Mouse (Mus musculus): Measurements from ENCODE around the gene Rln1.

The Rln1 gene

DNA sequence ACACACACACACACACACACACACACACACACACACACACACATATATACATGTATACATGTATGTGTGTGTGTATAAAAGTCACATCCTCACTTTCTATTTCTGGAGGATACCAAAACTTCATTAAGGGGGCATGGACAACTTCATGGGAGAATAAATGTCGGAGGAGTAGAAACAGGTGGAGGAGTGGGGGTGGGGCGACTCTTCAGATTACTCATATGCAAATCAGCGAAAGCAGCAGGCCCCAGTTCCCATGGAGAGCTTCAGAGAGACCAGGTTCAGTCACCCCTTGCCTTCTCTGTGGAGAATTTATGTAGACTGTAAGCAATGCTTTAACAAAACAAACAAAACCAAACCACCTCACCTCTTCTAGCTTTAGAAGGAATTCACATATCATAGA, 30.6 kb upstream of the Rln1 start:
- ChIA-PET POLR2A (interaction anchor here in 3 of 4 experiments (0.6 to 1.9 kb wide), 6 partner anchors 9 to 299 kb away, joined by 3 to 7 read pairs (median 3); partner anchors contain the start of genes Rcl1 (in 1 of the 3) and Rln1 (in 1 of the 3)), CTCF (interaction anchor here in 3 of 4 experiments (0.7 to 1.3 kb wide), 3 partner anchors 10 to 13 kb away, joined by 3 to 6 read pairs (median 4); no protein-coding TSS in a partner anchor)

DNA sequence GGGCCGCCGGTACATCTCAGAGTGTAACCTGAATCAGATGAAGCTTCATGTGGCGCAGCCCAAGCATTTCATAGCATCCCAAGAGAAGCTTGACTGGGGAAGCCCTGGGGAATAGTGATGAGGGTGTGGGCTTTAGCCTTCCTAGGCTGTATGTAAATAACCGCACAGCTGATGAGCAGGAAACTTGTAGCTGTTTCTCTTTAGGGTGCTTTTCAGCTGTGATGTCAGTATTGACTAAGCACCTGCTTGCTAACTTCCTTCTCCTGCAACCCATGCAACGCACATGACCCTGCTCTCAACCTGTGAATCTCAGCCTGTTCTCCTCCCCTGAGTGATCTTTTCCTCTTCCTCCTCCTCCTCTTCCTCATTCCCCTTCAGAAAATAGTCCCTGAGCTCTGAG, 29.6 kb upstream of the Rln1 start:
- POLR2A ChIA-PET: interaction anchor here in 2 of 4 experiments (1.8 to 1.9 kb wide), 2 partner anchors 8 to 9 kb away, joined by 3 to 7 read pairs; no protein-coding TSS in a partner anchor
- CTCF ChIA-PET: interaction anchor here (0.6 to 1.2 kb wide), 4 partner anchors 9 to 137 kb away, joined by 3 to 4 read pairs (median 3); no protein-coding TSS in a partner anchor

DNA sequence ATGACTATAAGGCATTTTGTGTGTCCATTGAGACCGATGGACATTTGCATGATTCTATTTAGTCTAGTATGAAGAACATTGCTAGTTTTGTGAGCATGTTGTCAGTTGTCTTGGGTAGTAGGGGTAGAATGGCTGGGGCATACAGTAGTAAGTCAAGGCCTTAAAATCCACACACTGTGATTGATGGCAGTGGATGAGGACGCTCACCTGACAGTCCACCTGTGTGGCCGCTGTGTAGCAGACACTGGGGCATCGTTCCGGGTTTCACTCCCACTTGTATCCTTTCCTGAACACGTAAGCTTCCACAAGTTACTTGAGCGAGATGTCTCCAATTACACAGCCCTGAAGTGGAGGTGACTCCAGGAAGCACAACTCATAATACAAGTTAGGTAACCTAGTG, 29.1 kb upstream of the Rln1 start:
- CTCF ChIA-PET: interaction anchor here in 3 of 4 experiments (0.6 to 1.2 kb wide), 4 partner anchors 8 to 138 kb away, joined by 3 to 4 read pairs (median 3); no protein-coding TSS in a partner anchor
- POLR2A ChIA-PET: interaction anchor here in 2 of 4 experiments (0.6 to 1.4 kb wide), 2 partner anchors 13 to 302 kb away, joined by 3 to 8 read pairs; no protein-coding TSS in a partner anchor

DNA sequence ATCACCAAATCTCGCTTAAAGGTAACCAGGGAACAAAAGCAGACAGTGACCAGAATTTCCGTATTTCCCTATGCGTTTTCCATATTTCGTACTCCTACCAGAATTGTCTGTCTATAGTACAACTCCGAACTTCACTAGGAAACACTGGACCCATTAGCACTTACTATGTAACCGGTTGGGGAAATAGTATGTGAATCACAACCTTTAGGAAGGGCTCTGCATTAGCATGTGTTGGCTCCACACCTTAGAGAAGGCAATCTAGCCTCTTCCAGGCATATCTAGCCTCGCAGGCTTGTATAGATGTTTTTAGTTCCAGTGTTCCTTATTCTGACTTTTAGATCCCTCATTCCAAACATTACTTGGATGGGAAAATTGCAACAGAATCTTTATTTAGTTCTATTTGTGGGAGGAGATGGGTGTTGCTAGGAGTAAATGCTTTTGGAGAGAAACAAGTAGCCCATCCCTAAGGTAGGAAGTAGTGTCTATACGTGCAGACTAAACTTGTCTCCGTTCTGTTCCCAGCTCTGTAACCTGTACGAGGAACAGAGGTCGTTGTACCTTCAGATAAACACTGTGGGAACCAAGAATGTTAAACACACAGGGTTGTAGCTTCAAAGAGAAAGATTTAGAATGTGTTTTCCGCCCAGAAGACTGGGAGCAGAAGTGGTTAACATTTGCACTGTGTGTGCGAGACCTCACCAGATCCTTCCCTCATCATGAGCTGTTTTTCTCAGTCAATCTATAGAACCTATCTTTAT, 27.9 kb upstream of the Rln1 start:
- POLR2A ChIA-PET: interaction anchor here (0.7 to 1.4 kb wide), 16 partner anchors 9 to 373 kb away, joined by 3 to 16 read pairs (median 4); partner anchors contain the start of genes Cdc37l1 (in 1 of the 4), Ermp1 (in 1 of the 4) and Rln1 (in 1 of the 4)
- CTCF ChIA-PET: interaction anchor here in 2 of 4 experiments (0.5 to 1.1 kb wide), 7 partner anchors 139 to 460 kb away, joined by 3 to 10 read pairs (median 4); partner anchors contain the start of gene Ermp1 (in 1 of the 2)

DNA sequence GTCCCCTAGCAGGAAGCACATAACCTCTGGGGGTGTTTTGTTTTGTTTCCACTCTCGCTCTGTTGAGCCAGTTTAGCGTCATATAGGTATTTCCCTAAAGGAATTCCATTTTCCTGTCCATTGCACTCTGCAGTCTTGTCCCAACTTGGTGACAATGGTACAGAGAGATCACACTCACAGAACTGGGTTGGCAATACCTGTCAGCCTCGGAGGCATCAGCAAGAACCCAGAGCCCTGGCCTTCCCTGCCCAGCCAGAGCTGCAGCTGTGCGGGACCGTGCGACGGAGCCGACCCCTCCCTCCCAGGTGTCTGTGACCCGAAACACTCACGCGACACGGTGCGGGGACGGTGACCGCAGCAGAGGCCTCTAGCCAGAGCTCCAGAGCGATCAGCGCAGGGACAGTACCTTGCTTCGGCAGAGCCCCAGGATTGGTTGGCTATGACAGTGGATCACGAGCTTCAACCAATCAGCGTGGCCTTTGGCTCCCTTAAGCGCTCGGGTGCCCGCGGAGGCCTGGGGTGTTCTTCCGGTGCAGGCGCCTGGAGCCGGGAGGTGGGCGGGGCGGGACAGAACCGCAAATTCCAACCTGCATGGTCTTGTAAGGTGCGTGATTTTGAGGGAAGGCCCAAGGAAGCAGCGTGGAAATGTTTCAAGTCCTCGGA, 27.1 kb upstream of the Rln1 start:
- POLR2A ChIA-PET: interaction anchor here in 3 of 4 experiments (0.9 to 1.1 kb wide), 14 partner anchors 10 to 372 kb away, joined by 3 to 16 read pairs (median 4); partner anchors contain the start of genes Cdc37l1 (in 1 of the 3), Ermp1 (in 1 of the 3) and Rln1 (in 1 of the 3)
- CTCF ChIA-PET: interaction anchor here in 2 of 4 experiments (0.5 to 1.1 kb wide), 6 partner anchors 140 to 461 kb away, joined by 3 to 10 read pairs (median 4); partner anchors contain the start of gene Ermp1 (in 1 of the 2)

DNA sequence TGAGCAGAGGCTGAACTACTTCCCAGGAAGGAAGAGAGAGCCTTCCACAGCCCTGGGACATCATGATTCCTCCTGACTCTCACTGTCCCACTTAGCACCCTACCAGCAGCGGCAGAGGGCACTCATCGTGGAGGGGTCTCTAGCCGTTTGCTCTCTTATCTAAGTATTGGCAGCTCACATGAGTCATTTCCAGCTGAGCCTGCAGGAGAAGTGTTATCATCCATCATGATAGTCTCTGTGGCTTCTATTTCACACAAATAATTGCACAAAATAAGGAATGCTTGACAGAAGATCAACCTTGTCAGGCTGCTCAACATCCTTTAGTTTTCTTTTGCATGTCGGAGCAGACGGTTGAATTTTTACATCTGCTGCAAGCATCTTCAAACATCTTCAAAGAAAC, 25.8 kb upstream of the Rln1 start:
- CTCF ChIA-PET: no interaction called here

DNA sequence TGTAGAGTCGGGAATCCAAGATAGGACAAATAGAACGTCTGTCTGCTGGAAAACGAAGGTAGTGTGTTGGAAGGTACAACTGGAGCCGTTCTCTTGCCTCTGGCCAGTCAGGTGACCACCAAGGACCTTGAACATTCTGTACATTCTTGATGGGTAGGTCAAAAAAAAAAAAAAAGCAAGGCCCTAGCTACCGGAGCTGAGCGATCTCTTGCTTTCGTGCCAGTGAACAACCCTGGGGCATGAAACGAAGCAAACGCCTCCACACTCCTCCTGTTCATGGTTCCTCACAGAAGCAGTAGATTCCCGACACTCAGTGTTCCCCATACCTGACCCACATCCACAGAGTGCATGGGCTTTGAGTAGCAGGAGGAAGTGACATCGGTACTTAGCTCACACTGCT, 21.8 kb upstream of the Rln1 start:
- ChIA-PET POLR2A (interaction anchor here in 3 of 4 experiments (0.6 to 2.0 kb wide), 13 partner anchors 8 to 367 kb away, joined by 3 to 16 read pairs (median 4); partner anchors contain the start of genes Ak3 (in 1 of the 3), Cd274 (in 1 of the 3) and Plgrkt (in 1 of the 3)), CTCF (interaction anchor here (0.6 to 3.0 kb wide), 63 partner anchors 8 to 1926 kb away, joined by 3 to 65 read pairs (median 4); partner anchors contain the start of genes Cd274 (in 2 of the 4), Plgrkt (in 2 of the 4), Rln1 (in 2 of the 4) and Ak3 (in 1 of the 4))

More for the DNA sequence above, 25.8 kb upstream of the Rln1 start:
- POLR2A ChIA-PET: interaction anchor here in 1 of 4 experiments (0.8 to 1.0 kb wide), 2 partner anchors 231 to 259 kb away, joined by 3 read pairs; partner anchors contain the start of gene Rcl1

DNA sequence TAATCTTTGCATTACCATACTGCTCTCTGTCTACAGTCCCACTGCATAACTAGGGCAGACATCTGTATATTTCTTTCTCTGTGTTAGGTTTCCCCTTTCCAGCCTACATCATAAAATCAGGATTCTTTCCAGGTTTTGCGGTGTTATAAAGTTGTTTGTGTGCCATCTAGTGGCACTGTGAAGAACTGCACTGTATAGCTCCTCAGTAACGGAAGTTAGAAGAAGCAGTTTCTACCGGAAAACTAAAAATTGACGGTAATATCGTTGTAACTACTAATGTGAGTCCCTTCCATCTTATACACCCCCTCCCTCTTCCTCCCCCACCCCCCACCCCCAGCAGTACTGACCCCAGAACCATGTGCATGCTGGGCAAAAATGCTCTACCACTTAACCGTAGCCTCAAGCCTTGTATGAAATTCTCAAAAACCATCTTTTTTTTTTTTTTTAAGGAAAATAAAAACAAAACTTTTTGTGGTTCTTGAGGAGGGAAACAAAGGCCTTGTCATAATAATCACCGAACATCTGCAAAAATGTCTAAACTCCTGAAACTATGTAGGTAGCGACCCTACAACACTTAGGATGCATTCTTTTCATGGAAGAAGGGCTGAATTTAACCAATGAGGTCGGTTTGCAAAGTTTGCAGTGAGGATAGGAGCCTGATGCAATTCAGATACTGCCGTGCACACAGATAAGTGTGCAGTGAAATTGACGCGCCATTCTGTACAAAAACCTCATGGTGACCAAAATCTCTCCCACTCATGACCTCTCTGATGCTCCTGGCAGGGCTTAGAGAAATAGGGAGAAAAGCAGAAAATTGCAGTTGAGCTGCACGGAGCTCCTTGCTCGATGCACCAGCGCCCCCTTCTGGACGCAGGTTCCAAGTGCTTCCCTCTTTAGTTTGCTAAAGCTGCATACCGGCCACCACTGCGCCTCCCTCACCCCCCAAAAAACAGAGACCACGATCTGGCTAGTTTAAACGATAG, 20.7 kb upstream of the Rln1 start:
- ChIA-PET CTCF (interaction anchor here (0.5 to 3.0 kb wide), 122 partner anchors 9 to 1925 kb away, joined by 3 to 65 read pairs (median 4); partner anchors contain the start of genes Rln1 (in 4 of the 4), Cd274 (in 3 of the 4), Plgrkt (in 3 of the 4) and Ak3 (in 2 of the 4)), POLR2A (interaction anchor here in 3 of 4 experiments (0.6 to 2.0 kb wide), 23 partner anchors 10 to 391 kb away, joined by 3 to 16 read pairs (median 4); partner anchors contain the start of genes Ak3 (in 1 of the 3), Cd274 (in 1 of the 3), Cdc37l1 (in 1 of the 3) and Plgrkt (in 1 of the 3))

DNA sequence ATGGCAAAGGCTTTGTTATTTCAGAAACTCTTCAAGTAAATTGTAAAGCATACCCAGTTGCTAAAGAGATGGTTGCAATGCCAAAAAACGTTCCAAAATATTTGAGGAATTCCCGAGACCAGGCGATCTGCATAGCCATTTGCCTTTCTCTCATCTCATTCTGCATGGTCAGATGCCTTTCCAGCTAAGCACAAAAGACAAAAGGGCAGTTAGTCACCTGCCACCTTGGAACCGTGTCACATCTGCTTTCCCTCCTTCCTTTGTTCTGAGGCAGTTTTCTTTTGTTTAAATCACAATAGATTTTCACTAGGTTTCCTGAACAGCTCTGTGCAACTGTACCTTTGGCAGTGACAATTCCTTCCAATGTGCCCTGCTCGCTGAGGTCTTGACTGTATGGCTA, 16.5 kb upstream of the Rln1 start:
- POLR2A ChIA-PET: interaction anchor here (0.6 to 3.8 kb wide), 32 partner anchors 10 to 893 kb away, joined by 3 to 40 read pairs (median 4); partner anchors contain the start of genes Ak3 (in 2 of the 4), Cd274 (in 2 of the 4), Plgrkt (in 2 of the 4) and Rln1 (in 2 of the 4)
- CTCF ChIA-PET: interaction anchor here (0.7 to 2.0 kb wide), 7 partner anchors 17 to 583 kb away, joined by 3 to 6 read pairs (median 3); no protein-coding TSS in a partner anchor

DNA sequence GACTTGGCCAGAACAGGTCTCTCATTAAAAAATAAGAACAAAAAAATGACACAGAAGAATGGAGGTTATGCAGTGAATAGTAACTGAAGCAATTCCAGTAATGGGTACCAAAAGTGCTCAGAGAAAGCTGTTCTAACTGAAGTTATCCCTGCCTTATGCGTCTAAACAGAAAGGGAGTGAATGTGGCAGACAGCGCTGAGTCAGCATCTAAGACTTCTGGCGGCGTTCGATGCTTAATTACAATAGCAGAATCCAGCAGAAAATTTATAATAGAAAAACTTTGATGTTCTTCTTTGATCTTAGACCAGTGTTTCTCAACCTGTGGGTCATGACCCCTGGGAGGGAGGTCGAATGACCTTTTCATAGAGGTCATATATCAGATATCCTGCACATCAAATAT, 11.2 kb upstream of the Rln1 start:
- CTCF ChIA-PET: interaction anchor here in 1 of 4 experiments (0.9 kb wide), 1 partner anchor 10 kb away, joined by 3 read pairs; no protein-coding TSS in a partner anchor
- POLR2A ChIA-PET: no interaction called here

DNA sequence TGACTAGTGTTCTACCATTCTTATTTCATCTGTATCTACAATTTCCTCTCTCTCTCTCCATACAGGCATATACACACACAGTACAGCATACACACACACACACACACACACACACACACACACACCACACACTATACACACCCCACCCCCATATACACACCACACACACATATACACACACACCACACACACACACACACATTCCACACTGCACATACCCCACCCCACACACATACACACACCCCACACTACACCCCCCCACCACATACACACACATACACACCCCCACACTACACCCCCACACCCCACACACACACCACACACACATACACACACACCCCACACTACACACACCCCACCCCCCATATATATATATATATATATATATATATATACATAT, 10.4 kb upstream of the Rln1 start:
- CTCF ChIA-PET: no interaction called here
- POLR2A ChIA-PET: no interaction called here

DNA sequence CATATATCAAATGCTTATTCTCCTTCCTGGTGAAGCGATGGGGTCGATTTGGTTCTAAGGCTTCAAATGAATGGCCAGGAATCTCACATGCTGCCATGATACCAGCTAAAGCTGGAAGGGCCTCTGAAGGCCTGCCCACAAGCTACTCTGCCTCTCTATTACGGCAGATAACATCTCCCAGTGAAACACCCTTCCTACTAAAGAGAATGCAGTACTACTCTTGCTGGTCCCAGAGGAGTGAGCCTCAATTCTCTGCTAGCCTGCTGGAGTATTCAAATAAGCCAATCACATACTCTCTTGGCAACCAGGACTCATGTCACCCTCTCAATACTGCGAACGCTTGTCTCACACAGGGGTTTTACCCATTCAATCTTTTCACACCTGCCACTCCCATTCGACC, 7.8 kb upstream of the Rln1 start:
- ChIA-PET POLR2A (interaction anchor here in 1 of 4 experiments (0.5 kb wide), 1 partner anchor 19 kb away, joined by 3 read pairs; no protein-coding TSS in a partner anchor), CTCF (no interaction called here)

DNA sequence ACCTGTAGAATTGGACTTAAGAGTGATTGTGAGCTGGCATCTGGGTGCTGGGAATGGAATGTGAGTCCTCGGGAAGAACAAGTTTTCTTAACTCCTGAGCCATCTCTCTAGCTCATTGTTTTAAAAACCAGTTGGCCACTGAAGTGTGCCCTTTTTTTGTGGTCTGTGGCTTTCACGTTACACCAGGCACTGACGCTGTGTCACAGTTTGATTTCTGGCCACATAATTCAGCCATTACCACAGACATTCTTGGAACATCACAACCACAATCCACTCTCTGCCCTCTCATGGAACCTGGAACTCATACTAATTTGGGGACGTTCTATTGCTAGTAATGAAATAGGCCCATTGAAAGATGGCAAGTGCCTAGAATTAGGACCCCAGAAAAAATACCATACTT, 6.6 kb upstream of the Rln1 start:
- POLR2A ChIA-PET: interaction anchor here in 1 of 4 experiments (0.9 kb wide), 1 partner anchor 10 kb away, joined by 4 read pairs; no protein-coding TSS in a partner anchor
- CTCF ChIA-PET: interaction anchor here in 1 of 4 experiments (1.7 kb wide), 1 partner anchor 14 kb away, joined by 4 read pairs; no protein-coding TSS in a partner anchor

DNA sequence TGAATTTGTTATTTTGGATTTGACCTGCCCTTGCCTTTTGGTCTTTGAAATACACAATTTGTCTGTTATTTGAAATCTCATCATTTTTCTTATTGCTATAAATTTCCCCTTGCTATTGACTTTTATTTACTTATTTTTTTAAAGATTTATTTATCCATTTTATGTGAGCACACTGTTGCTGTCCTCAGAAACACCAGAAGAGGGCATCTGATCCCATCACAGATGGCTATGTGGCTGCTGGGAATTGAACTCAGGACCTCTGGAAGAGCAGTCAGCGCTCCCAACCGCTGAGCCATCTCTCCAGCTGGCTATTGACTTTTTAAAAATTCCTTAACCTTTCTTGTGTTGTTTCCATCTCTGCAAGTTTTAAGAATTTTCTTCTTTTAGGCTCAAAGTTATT, 2.2 kb upstream of the Rln1 start:
- ChIA-PET POLR2A (interaction anchor here in 1 of 4 experiments (1.0 kb wide), 1 partner anchor 15 kb away, joined by 3 read pairs; no protein-coding TSS in a partner anchor), CTCF (no interaction called here)

DNA sequence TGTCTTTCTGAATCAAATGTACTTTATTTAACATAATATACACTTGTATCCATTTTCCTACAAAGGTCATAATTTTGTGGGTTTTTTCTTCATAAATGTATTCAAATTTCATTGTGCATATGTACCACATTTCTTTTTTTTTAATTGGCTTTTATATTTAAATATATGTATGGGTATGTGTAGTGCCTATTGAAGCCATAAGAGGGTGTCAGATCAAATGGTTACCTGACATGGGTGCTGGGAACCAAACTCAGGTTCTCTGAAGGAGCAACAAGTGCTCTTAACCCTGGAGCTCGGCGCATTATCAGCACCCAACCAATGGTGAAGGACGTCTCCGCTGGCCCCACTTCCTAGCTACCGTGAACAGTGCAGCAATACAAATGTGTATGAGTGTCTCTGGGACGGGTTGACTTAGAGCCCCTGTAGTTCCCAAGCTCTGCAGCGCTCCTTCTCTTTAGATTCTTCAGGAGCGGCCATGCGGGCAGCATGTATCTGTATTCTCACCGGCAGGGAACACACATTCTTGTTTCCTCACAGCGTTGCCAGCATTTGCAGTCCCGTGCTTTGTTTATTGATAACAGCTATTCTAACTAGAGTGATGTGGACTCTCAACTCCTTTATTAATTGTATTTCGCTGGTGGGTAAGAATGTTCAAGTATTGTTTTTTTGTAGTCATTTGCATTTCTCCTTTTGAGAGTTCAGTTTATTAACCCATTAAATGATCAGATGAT, 7.5 kb downstream of the Rln1 start:
- ChIA-PET CTCF (interaction anchor here in 2 of 4 experiments (1.2 to 1.9 kb wide), 2 partner anchors 28 to 29 kb away, joined by 7 to 8 read pairs; no protein-coding TSS in a partner anchor), POLR2A (interaction anchor here in 1 of 4 experiments (0.5 to 1.1 kb wide), 2 partner anchors 24 to 258 kb away, joined by 4 read pairs; no protein-coding TSS in a partner anchor)

DNA sequence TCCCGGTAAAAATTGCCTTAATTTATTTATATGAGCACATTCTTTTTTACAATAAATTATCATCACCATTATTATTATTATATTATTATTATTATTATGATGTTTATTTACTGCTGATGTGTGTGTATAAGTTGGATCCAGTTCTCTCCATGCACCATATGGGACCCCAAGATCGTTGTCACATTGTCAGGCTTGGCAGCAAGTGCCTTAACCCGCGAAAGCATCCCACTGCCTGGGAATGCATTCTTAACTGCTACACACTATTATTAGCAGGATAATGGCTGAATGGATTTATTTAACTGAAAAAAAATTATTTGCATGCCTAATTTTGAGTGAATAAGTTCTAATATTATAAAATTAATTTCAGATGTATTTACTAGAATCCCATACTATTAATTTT, 8.1 kb downstream of the Rln1 start:
- ChIA-PET POLR2A (no interaction called here), CTCF (interaction anchor here in 1 of 4 experiments (1.9 kb wide), 1 partner anchor 29 kb away, joined by 8 read pairs; no protein-coding TSS in a partner anchor)

Data from embryonic stem cell, embryonic (primary cell).